Mouse (Mus musculus): ENCODE measurements around the gene Wdr3.

Wdr3 gene

DNA sequence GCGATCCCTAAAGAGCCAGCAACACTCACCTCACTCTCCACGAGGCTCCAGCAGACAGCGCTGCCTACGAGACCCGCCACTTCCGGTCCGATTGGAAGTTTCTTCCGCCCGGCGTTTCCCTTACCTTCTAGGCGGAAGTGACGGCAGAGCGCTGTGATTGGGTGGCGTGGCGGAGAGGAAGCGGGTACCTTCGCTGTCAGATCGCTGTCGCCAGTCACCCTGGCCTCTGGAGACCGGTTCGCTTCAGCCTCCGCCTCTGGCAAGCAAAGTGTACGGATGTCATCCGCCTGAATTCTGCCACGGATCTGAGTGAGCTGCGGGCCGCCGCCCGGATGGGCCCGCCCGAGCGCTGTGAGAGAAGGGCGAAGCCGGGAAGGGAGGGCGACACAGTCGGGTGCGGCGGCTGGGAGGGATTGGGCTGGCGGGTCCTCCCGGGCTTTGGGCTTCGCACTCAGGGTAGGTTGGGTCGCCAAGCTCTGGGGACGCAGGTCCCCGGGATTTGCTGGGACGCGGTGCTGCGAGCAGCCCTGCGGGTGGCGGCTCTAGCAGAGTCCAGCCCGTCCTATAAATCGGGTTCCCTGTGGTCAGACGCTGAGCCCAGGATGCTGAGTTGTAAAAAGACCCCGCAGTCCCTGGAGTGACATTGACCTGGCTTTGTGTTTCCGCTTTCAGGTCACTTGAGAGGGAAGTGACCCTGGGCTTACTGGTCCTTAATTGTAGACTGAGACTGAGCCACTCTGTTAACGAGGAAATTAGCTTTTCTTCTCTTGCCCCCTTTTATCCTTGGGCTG, at the start of gene Wdr3, which contains the start of gene Gdap2:
Wdr3 (minus strand) TSS at position 93 of the 791 bp plus-strand sequence.
Gdap2 (plus strand) TSS at position 67 of the 791 bp plus-strand sequence.
- DNase-seq: peak; percentile 95

DNA sequence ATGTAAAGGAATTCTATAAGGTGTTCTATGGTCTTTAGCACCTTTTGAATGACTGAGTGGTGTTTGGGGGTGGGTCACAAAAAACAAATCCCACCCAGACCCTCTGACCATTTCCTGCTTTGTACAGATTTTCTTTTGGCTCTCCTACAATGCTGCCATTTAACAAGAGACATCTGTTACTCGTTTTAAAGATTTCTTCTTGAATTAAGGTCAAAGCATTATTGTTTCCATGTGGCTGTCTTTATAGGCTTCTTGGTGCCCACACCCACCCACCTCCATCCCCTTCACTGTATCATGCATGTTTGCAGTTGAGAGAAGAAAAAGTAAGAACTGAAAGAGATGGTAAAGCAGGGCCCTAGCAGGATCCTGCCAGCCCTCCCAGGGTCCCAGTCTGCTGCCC, 44.8 kb upstream of the Wdr3 start:
- no peak for DNase-seq

DNA sequence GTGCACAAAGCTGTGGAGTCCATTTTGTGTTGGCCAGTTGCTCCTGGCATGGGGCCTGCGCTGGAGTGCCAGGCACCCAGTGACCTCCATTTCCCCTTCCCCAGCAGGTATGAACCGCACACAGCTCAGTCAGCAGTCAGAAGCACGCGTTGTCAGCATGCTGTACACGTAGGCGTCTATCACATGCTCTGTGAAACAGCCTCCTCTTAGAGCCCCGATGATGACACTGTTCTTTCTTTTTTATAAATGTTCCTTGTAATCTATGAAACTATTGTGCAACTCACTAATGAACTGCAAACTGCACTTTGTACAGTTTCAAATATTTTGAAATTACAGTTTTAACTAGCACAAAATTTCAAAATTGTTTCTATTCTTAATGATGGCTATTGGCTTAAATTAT, 39.3 kb upstream of the Wdr3 start:
- DNase-seq: no peak

DNA sequence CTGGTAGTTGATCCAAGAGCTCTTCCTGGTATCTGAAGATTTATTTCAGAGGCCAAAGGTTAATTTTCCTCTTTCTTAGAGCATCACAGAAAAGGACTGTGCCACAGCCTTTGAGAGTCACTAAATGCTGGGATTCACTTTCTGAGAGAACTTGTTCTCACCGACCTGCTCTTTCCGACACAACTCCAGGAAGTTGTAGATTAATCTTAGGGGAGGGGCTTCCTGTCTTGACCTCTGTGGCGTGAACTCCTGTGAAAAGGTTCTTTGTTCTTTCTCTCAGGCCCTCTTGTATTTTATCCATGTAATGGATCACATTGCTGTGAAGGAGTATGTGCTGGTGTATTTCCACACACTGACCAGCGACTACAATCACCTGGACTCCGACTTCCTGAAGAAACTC, 32.0 kb upstream of the Wdr3 start:
- DNase-seq: no peak

DNA sequence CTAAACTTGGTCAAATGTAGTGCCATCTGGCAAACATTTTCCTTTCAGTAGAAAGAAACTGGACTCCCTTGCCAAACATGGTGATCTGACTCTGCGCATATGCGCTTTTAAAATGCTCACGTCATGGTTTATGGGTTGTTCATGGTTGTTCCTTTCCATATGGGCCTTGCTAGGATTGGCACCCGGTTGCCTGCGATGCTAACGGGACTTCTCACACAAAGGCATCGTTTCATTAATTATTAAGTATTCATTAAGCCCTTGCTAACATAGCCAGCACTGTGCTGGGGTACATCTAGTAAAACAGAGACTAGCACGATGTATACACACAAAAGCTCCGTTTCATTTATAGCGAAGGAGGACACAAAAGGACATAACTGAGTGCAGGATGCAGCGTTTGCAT, 27.7 kb upstream of the Wdr3 start:
- no peak for DNase-seq

DNA sequence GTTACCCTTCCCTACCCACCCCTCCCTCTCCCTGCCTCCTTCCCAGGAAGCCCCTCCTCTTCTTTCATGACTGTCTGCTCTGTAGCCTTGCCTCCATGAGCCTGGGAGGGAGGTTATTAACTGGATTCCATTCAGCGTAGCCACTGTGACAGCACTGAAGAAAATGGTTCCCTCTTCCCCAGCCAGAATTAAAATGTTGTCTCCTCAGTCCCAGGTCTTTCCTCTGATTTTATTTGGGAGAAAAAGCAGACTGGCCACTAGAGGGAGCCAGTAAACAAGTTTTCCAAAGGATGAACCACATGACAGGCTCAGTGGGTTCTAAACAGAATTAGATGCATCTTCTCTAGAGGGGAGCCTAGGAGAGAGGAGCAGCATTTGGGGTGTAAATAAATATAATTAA, 27.2 kb upstream of the Wdr3 start:
- peak; percentile 80 for DNase-seq

DNA sequence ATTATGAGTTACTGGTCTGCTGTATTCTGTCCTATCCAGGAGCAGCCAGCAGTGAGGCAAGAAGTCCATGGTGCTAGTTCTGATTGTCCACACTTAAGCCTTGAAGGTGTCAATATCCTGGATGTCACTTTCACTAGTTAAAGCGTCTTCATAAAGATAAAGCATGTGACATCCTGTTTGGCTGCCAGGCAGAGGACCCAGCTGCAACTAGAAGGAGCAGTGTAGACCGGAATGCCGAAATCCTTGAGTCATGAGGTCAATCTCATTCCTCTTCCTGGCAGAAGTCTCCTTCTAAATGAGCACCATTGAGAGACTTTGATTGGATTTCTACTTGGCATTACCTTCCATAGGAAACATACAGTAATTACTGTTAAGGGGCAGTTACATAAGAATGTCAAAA, 18.3 kb upstream of the Wdr3 start:
- no peak for DNase-seq

DNA sequence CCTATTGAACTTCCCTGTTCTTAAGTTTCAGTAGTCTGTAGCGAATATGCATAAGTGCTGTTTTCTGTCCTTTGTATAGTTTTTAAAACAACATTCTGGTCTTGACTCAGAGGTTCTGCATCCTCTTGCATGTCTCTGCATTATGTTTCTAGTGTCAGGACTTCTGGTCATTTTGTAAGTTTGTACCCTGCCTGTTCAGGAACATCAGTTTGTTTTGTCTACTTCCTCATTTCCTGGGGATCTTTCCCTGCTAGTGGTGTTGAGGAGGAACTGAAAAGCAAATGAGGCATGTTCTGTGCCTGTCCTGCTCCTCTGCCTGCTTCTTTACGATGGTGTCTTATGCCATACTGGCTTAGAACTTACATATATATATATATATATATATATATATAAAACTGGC, 13.8 kb upstream of the Wdr3 start:
- DNase-seq: no peak

DNA sequence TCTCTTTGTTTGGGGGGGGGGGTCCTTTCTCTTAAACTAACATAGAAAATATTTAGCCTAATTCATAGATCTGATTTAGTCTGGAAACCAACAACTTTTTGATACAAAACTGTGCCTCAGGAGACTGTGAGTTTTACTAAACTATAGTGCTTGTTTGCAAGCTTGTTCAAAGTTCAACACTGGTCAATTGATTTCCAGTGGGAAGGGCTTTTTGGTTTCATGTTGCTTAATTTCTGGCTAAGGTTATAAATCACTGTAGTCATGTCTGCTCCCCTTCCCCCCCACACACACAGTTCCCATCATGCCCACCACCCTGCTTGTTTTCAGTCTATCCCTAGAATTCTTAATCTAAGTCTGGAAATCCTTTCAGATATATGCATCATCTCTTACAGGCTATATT, 2.8 kb upstream of the Wdr3 start:
- no peak for DNase-seq

DNA sequence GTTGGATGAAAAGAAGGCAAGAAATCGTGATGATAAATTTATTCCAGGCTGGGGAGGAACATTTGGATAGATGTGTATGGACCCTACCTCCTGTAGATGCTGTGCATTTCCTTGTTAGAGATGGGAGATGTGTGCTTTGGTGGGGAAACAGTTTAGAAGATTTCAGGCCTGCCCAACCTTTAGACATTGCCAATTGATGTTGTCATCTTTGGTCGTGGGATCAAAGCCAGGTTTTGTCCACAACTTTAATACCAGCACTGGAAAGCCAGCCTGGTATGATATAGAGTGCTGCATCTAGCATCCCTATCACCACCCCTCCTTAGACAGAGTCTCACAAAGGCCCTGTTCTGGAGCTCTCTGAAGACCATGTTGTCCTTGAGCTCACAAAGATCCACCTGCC, 1.3 kb upstream of the Wdr3 start:
- DNase-seq: no peak

DNA sequence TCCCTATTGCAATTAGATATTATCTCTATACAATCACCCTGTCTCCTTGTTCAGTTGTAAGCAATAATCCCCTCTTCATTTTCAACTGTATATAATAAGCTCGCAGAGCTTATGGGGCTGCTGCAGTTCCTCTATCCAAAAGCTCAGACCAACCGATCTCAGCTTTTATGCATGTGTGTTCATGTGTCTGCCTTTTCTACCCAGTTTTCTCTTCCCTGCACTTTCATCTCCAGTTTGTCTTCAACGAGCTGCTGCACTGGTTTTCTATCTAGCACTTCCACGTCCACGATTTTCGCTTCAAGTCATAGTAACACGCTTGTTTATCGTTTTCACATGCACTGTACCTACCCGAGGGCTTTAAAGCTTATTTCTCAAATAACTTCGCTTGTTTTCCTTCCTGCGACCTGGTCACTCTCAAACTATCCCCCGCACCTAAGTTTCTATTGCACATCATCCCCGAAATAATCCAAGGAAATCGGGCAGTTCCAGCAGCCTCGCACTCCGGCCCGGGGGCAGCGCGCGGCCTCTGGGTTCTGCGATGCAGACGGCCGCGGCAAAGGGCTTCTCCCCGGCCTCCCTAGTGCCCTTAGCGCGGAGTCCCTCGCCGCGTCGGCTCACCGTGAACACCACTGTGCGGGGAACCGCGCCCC, 417 bp downstream of the Wdr3 start:
- no peak for DNase-seq

DNA sequence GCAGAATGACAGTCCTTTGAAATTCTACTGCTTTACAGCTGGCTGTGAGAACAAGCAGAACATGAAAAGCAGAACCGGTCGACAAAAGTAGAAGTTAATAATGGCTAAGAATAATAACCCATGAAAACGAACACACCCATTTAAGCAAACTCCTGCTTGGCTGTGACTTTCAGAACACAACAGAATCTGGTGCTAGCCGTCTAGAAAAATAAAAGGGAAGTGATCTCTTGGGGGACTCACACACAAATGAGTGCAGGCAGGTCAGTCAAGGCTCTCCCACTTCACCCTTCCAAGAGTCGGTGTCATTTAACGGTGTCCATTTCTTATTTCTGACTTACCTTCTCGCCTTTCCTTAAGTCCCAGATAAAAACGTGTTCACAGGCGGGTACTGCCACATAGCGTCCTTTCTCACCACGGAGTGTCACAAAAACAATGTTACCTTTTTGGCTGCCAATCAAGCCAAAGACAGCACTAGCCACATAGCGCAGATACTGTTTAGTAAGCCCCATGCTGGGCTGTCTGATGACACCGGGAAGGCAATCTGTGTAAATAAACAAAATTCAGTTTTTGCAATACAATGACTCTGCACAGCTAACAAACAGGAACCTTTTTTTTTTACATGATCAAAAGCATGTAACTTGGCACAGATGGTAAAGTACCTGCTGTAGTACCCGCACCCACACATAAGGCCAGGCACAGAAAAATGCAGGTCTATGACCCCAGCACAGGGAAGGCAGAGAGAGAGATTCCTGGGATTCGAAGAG, 1.3 kb downstream of the Wdr3 start:
- no peak for DNase-seq

DNA sequence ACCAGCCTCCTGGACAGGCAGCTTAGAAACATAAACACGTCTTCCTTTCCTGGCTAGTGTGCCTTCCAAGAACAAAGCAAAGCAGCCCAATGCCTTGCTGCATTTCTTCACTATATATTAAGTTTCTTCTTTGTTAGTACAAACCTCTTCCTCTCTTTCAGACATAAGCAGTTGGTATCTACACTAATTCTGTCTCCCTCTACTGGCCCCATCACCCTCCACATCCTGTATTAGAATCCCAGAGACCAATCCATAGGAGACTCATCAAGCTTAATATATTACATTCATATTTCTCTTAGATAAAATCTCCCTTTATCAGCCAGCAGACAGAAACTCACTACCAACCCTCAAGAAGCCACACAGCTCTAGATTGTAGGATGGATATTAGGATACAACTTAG, 39.8 kb downstream of the Wdr3 start:
- DNase-seq: no peak

DNA sequence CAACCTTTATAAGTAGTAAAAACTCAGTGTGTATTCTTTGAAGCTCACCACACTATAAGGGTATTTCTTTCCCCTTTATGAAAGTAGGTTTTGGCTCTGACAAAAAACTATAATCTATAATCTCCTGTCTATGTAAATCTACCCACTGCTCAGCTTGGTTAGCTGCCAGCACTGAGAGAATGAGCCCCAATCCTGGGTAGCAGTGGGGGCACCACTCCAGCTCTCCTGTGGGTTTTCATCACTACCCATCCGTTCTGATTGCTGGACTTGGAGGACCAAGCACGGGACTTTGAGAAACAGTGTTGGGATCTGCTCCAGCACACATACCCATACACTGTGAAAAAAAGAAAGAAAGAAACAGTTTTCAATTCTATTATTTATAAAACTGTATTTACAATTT, 40.2 kb downstream of the Wdr3 start:
- DNase-seq: no peak

DNA sequence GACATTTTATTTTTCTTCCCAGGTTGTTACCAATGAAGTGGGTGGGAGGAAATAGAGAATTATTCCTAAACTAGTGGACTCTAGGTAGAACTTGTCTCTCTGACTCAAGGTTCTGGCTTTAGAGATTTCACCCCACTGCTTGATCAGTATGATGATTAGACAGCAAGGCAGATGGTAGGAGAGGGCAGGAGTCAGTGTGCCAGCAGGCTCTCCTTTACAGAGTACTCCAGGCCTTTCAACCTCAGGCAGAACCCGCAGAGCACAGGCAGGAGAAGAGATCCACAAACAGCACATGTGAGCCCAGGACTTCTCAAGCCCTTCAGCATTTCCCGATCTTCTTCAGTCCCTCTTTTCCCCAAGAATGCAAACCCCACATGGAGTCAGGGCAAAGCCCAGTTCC, 43.5 kb downstream of the Wdr3 start:
- DNase-seq: no peak

DNA sequence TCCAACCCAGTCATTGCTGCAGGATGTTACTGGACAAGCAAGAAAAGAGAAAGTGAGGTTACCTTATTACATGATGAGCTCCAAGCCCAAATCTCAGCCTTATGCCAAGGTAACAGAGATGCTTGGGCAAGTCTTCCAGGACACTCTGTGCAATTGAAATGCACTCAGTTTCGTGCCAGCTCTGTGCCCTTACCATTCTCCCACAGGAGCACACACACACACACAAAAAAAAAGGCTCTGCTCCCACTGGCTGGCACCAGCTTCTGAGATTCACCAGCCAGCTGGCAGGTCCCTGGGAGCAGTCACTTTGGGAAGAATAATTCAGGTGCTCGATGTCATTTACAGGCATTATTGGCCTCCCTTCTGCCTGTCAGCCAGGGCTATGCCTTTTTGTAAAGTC, 55.5 kb downstream of the Wdr3 start:
- DNase-seq: no peak

DNA sequence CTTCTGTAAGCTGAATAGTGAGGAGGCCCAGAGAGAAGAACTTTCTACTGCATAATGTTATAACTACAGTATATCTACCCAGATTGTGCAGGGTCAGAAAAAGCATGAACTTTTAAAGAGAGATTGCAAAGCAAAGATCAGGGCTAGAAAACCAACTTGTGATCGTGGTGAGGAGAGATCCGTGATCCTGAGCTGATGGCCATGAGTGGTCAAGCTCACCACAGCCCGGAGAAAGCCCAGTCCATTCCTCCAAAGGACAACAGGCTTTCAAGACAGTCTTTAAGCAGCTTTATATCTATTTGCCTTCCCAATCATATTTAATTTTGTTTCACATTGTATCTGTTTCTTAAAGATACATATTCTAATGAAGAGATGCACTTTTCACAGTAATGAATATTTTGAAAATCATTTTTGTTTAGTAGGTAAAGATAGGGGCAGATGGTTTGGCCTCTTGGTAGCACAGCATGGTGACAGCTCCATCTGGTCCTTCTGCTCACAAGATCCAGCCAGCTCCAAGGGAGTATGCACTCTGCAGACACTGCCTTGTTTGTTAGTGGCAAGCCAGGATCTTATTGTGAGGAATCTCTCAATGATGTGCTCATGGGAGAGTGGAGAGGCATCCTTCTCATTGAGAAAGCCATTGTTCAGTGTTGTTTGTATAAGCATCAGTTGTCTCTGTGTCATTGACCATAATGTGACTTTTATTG, 59.7 kb downstream of the Wdr3 start:
- no peak for DNase-seq

Data from kidney, postnatal 14 days (tissue).